Mouse (Mus musculus): ENCODE data around the gene Plod2.

Plod2 gene

DNA sequence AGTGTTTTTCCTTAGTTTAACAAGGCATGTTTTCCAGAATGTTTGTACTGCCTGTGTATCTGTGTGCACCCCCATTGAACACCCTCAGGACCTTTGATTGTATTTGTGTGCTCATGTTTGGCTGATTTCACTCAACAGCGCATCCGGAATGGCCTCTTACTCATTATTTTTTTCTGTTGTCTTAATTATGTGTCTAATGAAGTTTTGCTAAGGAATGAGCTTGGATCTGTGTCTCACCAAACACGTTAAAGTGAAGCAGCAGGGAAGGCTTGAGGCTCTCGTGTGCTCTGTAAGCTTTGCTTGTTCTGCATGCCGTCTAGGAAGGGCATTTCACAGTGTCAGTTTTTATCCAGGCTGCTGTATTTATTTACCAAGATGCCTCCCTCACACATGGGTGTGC is 59.5 kb downstream of the Plod2 start:
- DNase-seq: no peak

DNA sequence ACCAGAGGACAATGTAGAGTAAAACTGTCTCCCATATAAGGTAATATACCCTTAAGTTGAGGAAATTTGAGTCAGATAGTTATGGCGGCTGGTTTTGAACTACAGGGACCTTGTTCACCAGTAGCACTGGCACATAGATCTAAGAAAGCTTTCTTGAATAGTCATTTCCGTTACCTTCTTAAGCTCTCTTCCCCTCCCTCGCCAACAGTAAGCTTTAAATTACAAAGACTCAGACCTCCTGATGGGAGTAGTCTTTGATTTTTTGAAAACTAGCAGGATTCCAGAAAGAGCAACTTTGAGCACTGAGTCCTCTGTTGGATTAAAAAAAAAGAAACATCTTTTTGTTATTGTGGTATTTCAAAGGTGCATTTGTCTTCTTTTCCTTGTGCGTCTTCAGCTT is 61.5 kb downstream of the Plod2 start:
- DNase-seq: no peak

DNA sequence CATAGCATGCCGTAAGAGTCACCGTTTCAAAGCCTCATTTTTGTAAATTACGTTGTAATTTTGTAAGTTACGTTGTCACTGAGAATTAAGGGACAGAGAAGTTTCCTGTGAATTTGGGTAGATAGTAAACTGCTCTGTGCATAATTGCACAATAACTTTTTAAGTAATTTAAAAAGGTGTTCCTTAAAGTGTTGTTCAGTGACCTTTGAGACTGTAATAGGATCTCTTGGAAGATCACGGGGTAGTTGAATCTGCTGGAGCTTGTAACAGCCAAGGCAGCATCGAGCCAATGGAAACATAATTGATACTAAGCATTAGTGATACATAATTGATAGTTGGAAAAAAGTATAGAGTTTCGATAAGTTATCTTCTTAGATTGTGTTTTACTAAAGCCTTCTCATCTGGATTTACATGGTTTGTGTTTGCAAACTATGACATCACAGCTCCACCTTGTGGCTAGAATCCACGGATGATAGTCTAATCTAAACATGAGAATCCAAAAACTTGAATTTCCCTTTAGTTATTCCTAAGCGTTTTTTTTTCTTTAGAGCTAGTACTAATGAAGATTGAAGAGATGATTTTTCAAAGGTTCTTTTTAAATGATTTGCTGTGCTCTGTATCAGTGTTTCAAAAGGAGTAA is 68.7 kb downstream of the Plod2 start:
- peak; percentile 59 to 82 for DNase-seq

DNA sequence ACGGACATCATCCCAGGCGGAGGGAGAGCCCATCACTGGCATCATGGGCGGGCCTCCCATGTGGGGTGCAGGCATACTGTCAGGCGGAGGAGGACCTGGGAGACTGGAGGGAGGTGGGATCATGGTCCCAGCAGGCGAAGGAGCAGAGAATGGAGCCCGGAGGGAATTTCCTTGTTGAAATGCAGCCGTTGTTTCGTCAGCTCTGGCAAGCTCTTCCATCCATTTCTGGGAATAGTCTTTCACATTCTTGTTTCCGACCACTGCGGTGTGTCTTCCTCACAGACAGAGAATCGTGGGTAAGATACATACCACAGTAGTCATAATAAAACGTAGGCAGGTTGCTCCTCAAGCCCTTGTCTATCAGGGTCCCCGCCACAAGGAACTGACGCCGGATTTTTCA is 70.6 kb downstream of the Plod2 start:
- DNase-seq: no peak

DNA sequence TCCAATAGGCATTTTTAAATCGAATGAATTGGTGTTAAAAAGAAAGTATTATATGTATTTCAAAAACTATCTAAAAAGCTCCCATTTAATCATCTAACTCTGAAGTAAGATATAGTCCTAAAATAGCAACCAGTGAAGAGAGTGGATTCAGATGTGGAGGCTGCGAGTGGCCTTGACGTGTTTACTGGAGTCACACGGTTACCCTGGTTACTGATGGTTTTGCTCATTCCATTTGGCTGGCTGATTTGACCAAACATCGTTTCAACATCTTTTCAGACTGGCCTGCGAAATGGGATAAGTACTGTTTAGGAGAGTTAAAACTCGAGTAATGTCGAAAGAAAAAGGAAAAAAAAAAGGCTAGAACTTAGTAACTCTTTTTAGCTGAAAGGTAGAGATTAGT is 71.2 kb downstream of the Plod2 start:
- no peak for DNase-seq

DNA sequence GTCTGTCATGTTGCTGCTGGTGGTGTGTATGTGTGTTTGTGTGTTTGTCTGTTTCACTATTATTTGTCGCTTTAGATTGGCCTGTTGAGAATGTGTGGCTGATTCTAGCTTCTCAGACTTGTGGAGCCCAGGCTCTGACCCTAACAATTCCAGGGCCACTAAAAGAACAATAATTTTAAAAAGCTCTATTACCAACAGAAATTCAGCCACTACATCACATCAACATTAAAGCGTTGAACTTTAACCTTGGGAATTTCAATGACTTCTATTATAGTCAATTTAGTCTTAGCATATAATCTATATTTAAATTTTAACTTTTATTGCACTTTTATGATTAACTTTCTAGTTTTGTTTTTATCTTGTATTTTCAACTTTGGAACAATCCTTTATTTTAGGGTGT is 74.4 kb downstream of the Plod2 start:
- DNase-seq: no peak

DNA sequence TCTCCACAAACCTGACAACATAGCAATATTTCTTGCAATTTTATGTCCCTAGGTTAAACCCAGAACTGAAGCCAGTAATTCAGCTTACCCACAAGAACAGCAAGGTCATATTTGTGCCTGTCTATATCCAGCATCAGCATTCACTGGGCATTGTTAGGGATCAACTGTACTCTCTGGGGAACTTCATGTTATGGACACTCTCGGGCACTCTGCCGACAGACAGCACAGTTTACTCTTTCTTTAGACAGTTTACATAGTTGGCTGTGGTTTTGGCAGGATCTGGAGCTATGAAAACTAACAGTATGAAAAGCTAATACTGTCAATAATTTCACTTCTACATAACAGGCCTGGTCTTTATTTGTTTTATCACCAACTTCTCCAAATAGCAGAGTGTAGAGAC is 75.4 kb downstream of the Plod2 start:
- no peak for DNase-seq

DNA sequence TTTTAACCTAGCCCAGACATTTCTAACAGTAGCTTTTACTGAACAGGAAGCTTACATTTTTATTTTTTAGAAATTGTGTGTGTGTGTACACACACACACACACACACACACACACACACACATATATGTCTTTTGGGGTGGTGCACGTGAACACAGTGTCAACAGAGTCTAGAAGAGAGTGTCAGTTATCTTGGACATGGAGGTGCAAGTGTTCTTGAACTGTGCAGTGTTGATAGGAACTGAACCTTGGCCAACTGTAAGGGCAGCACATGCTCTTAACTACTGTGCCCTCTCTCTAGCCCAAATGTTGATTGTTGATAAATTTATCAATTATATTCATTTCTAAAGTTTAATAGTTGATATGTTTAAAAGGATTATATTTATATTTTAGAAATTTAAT is 78.1 kb downstream of the Plod2 start:
- no peak for DNase-seq

DNA sequence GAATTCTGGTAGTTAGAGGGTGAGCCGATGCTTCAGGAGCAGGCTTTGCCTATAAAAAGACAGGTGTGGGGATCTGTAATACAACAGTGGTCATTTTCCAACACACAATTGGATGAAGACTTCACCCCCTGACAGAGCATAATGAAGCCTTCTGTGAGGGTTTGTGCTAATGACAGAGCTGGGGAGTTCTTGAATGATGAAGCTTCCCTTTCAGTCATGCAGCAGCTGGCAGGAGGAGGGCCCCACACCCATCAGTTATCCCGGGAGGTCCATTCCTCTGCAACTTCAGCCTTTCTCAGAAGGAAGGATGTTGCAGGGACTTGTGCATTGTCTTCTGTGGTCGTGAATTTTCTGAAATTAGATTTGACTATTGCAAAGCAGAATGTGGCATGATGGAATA is 79.2 kb downstream of the Plod2 start:
- DNase-seq: no peak

DNA sequence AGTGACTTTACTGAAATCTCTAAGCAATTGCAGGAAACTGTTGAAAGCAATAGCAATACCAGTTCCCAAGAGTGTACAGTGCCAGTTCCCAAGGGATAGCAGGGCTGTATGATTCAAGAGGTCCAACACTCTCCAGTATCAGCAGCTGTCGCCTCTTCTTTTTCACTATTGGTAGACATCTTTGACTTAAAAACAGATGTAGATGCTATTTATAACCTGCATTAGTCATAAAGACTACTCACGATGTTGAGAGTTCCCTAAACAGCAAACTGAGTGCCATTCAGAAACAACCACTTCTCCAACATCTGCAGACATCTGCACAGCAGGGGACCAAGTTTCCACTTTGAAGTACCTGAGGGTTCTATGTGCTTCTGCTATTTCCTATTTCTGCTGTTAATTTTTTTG is 79.9 kb downstream of the Plod2 start:
- DNase-seq: no peak

DNA sequence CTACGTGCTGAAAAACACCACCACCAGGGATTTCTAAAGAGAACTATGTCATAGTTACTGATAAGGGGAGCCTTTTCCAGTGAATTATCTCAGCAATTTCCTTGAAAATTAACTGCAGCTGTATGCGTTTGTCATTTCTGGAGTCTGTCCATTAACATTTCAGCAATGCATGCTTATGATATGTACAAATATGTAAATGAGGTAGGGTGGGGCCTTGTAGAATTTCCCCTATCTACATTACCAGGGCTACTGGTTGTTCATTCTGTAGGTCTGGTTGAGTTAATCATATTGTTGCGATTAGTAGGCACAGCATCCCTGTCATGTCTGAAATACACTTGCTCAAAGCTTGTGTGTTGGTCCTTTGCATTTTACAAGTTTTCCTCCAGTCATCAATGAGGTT is 92.8 kb downstream of the Plod2 start:
- no peak for DNase-seq

DNA sequence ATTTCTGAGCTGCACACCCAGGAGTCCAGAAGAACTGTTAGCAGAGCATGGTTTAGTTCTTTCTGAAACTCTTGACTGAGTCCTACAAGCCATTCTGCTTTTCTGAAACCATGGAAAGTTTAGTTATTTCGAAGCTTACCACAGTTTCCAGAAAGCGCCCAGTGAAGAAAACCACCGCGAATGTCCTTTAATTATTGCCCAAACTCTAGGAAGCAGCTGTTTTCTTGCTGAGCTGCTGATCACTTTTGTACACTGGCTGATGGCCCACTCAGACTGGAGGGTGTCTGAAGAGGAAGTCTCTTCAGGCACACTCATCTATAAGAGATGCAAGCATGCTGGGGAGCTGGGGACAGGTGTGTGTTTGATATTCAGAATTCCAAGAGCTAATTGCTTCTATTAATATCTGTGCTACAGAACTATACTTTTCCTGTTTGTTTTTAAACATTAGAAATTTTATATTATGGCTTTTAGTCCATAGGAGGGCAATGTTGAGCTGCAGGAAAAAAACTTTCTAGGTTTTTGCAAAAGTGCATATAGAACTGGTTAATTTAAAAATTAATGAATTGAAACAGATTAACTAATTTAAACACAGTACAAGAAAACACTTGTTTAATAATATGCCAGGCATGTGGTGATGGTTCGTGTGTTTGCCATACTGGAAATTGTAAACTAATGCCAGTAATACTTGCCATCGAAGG is 97.3 kb downstream of the Plod2 start:
- peak in 1 of 2 experiments; percentile 2 for DNase-seq

DNA sequence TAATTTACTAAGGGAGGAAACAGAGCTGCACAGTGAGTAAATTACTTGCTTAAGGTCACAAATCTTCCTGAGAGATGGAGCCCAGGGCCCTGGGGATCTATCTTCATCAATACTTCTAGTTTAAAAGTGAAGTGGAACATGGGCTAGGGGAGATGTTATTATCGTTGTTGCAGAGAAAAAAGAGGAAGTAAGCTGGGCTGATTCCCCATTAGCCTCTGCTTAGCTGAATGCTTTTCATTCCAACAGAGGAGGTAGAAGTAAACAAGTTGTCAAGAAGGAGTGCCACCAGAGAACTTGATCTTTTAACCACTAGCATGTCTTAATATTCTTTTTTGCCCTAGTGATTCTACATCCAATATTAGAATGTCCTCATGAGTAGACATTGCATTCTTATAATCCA is 99.7 kb downstream of the Plod2 start:
- DNase-seq: no peak

All from kidney, postnatal 36 days (tissue).